Mouse (Mus musculus): Measurements from ENCODE around the gene Hes7. TPM values are rescaled to one million over a fixed set of nuclear protein-coding genes. Genes with fewer than 3 reads are reported as not detected.
A peak's percentile ranks its signal among the peaks of the same experiment; 100 is the strongest.

Hes7 gene
- polyA plus RNA-seq, 1 experiment from 2014 or later, result 0.64 TPM

- Histone ChIP-seq H3K27ac (ENCODE audit: low read depth, low read length) (no peak overlapping the region), H3K9ac (ENCODE audit: low read depth, low read length) (no peak overlapping the region), H3K4me3 (ENCODE audit: low read depth, low read length) (no peak overlapping the region), H3K4me2 (no peak overlapping the region), H3K9me3 (replicated peaks; ENCODE audit: control insufficient read depth, low read length) (no peaks in the 10 kb centered on the region), H3K36me3 (ENCODE audit: control insufficient read depth, insufficient read depth, low read length) (peaks cover 38% of the 10 kb centered on the region), H3K27me3 (ENCODE audit: control insufficient read depth, insufficient read depth, low read length) (no peaks in the 10 kb centered on the region), H3K4me1 (ENCODE audit: control insufficient read depth, insufficient read depth, low read length) (peaks cover 34% of the 10 kb centered on the region)
- WGBS (ENCODE audit: insufficient replicate concordance), result 90% methylated on average over 7 of the region's 7 CpGs
- no peak for ATAC-seq (replicated peaks; ENCODE audit: insufficient number of reproducible peaks, low FRiP score, low TSS enrichment)
These were observed 17.8 kb upstream of the Hes7 start for GRCm38 (mm10) chr11:69102403-69102725.

GRCm38 (mm10) chr11:69103121-69103520 is 17.1 kb upstream of the Hes7 start:
- Histone ChIP-seq H3K4me1 (ENCODE audit: control insufficient read depth, insufficient read depth, low read length) (peaks cover 27% of the 10 kb centered on the region), H3K4me2 (no peak overlapping the region), H3K9ac (ENCODE audit: low read depth, low read length) (no peak overlapping the region), H3K27ac (ENCODE audit: low read depth, low read length) (no peak overlapping the region), H3K27me3 (ENCODE audit: control insufficient read depth, insufficient read depth, low read length) (no peaks in the 10 kb centered on the region), H3K36me3 (ENCODE audit: control insufficient read depth, insufficient read depth, low read length) (peaks cover 40% of the 10 kb centered on the region), H3K9me3 (replicated peaks; ENCODE audit: control insufficient read depth, low read length) (no peaks in the 10 kb centered on the region), H3K4me3 (ENCODE audit: low read depth, low read length) (no peak overlapping the region)
- WGBS (ENCODE audit: insufficient replicate concordance), result 91% methylated on average over 14 of the region's 14 CpGs
- no peak for ATAC-seq (replicated peaks; ENCODE audit: insufficient number of reproducible peaks, low FRiP score, low TSS enrichment)

GRCm38 (mm10) chr11:69103531-69104435 is 16.4 kb upstream of the Hes7 start:
- H3K27me3 ChIP-seq (ENCODE audit: control insufficient read depth, insufficient read depth, low read length), result no peaks in the 10 kb centered on the region
- no peak overlapping the region for H3K27ac ChIP-seq (ENCODE audit: low read depth, low read length)
- peaks cover 43% of the 10 kb centered on the region for H3K36me3 ChIP-seq (ENCODE audit: control insufficient read depth, insufficient read depth, low read length)
- no peaks in the 10 kb centered on the region for H3K9me3 ChIP-seq (replicated peaks; ENCODE audit: control insufficient read depth, low read length)
- H3K4me1 ChIP-seq (ENCODE audit: control insufficient read depth, insufficient read depth, low read length), result peaks cover 20% of the 10 kb centered on the region
- WGBS (ENCODE audit: insufficient replicate concordance), result 87% methylated on average over 15 of the region's 15 CpGs
- H3K4me3 ChIP-seq (ENCODE audit: low read depth, low read length), result 0 out of 2 replicates have a peak overlapping the region, but pooled peaks have one; percentile 1
- no peak overlapping the region for H3K9ac ChIP-seq (ENCODE audit: low read depth, low read length)
- ATAC-seq (replicated peaks; ENCODE audit: insufficient number of reproducible peaks, low FRiP score, low TSS enrichment), result no peak
- no peak overlapping the region for H3K4me2 ChIP-seq

GRCm38 (mm10) chr11:69104487-69104886 is 15.7 kb upstream of the Hes7 start:
- H3K9ac ChIP-seq (ENCODE audit: low read depth, low read length), result no peak overlapping the region
- H3K27me3 ChIP-seq (ENCODE audit: control insufficient read depth, insufficient read depth, low read length), result no peaks in the 10 kb centered on the region
- H3K4me2 ChIP-seq, result no peak overlapping the region
- H3K4me3 ChIP-seq (ENCODE audit: low read depth, low read length), result no peak overlapping the region
- no peak for ATAC-seq (replicated peaks; ENCODE audit: insufficient number of reproducible peaks, low FRiP score, low TSS enrichment)
- WGBS (ENCODE audit: insufficient replicate concordance), result 83% methylated on average over 14 of the region's 14 CpGs
- H3K9me3 ChIP-seq (replicated peaks; ENCODE audit: control insufficient read depth, low read length), result no peaks in the 10 kb centered on the region
- H3K27ac ChIP-seq (ENCODE audit: low read depth, low read length), result no peak overlapping the region
- H3K4me1 ChIP-seq (ENCODE audit: control insufficient read depth, insufficient read depth, low read length), result peaks cover 14% of the 10 kb centered on the region
- H3K36me3 ChIP-seq (ENCODE audit: control insufficient read depth, insufficient read depth, low read length), result peaks cover 43% of the 10 kb centered on the region

GRCm38 (mm10) chr11:69105227-69105626 is 15.0 kb upstream of the Hes7 start:
- H3K9me3 ChIP-seq (replicated peaks; ENCODE audit: control insufficient read depth, low read length), result no peaks in the 10 kb centered on the region
- H3K27ac ChIP-seq (ENCODE audit: low read depth, low read length), result no peak overlapping the region
- H3K27me3 ChIP-seq (ENCODE audit: control insufficient read depth, insufficient read depth, low read length), result no peaks in the 10 kb centered on the region
- no peak overlapping the region for H3K4me2 ChIP-seq
- peaks cover 43% of the 10 kb centered on the region for H3K36me3 ChIP-seq (ENCODE audit: control insufficient read depth, insufficient read depth, low read length)
- H3K9ac ChIP-seq (ENCODE audit: low read depth, low read length), result no peak overlapping the region
- no peak overlapping the region for H3K4me3 ChIP-seq (ENCODE audit: low read depth, low read length)
- H3K4me1 ChIP-seq (ENCODE audit: control insufficient read depth, insufficient read depth, low read length), result peaks cover 9% of the 10 kb centered on the region
- 87% methylated on average over 6 of the region's 6 CpGs for WGBS (ENCODE audit: insufficient replicate concordance)
- no peak for ATAC-seq (replicated peaks; ENCODE audit: insufficient number of reproducible peaks, low FRiP score, low TSS enrichment)

GRCm38 (mm10) chr11:69105796-69106195 is 14.4 kb upstream of the Hes7 start:
- ATAC-seq (replicated peaks; ENCODE audit: insufficient number of reproducible peaks, low FRiP score, low TSS enrichment), result no peak
- 75% methylated on average over 2 of the region's 2 CpGs for WGBS (ENCODE audit: insufficient replicate concordance)
- H3K9me3 ChIP-seq (replicated peaks; ENCODE audit: control insufficient read depth, low read length), result no peaks in the 10 kb centered on the region
- H3K27me3 ChIP-seq (ENCODE audit: control insufficient read depth, insufficient read depth, low read length), result no peaks in the 10 kb centered on the region
- no peak overlapping the region for H3K9ac ChIP-seq (ENCODE audit: low read depth, low read length)
- H3K4me2 ChIP-seq, result no peak overlapping the region
- H3K4me1 ChIP-seq (ENCODE audit: control insufficient read depth, insufficient read depth, low read length), result peaks cover 3% of the 10 kb centered on the region
- H3K36me3 ChIP-seq (ENCODE audit: control insufficient read depth, insufficient read depth, low read length), result peaks cover 43% of the 10 kb centered on the region
- H3K27ac ChIP-seq (ENCODE audit: low read depth, low read length), result no peak overlapping the region
- H3K4me3 ChIP-seq (ENCODE audit: low read depth, low read length), result no peak overlapping the region

GRCm38 (mm10) chr11:69106299-69106698 is 13.9 kb upstream of the Hes7 start:
- 87% methylated on average over 11 of the region's 11 CpGs for WGBS (ENCODE audit: insufficient replicate concordance)
- H3K36me3 ChIP-seq (ENCODE audit: control insufficient read depth, insufficient read depth, low read length), result peaks cover 42% of the 10 kb centered on the region
- H3K9ac ChIP-seq (ENCODE audit: low read depth, low read length), result no peak overlapping the region
- ATAC-seq (replicated peaks; ENCODE audit: insufficient number of reproducible peaks, low FRiP score, low TSS enrichment), result no peak
- H3K9me3 ChIP-seq (replicated peaks; ENCODE audit: control insufficient read depth, low read length), result no peaks in the 10 kb centered on the region
- no peaks in the 10 kb centered on the region for H3K27me3 ChIP-seq (ENCODE audit: control insufficient read depth, insufficient read depth, low read length)
- H3K27ac ChIP-seq (ENCODE audit: low read depth, low read length), result no peak overlapping the region
- 0 out of 2 replicates have a peak, but pooled peaks cover under 1% of the 10 kb centered on the region for H3K4me1 ChIP-seq (ENCODE audit: control insufficient read depth, insufficient read depth, low read length)
- H3K4me2 ChIP-seq, result no peak overlapping the region
- no peak overlapping the region for H3K4me3 ChIP-seq (ENCODE audit: low read depth, low read length)

GRCm38 (mm10) chr11:69106842-69107241 is 13.4 kb upstream of the Hes7 start:
- 89% methylated on average over 11 of the region's 11 CpGs for WGBS (ENCODE audit: insufficient replicate concordance)

GRCm38 (mm10) chr11:69107676-69108075 is 12.5 kb upstream of the Hes7 start:
- no peak for ATAC-seq (replicated peaks; ENCODE audit: insufficient number of reproducible peaks, low FRiP score, low TSS enrichment)
- Histone ChIP-seq H3K27ac (ENCODE audit: low read depth, low read length) (no peak overlapping the region), H3K36me3 (ENCODE audit: control insufficient read depth, insufficient read depth, low read length) (peaks cover 37% of the 10 kb centered on the region), H3K4me1 (ENCODE audit: control insufficient read depth, insufficient read depth, low read length) (peaks cover 11% of the 10 kb centered on the region), H3K4me3 (ENCODE audit: low read depth, low read length) (no peak overlapping the region), H3K4me2 (no peak overlapping the region), H3K9ac (ENCODE audit: low read depth, low read length) (no peak overlapping the region), H3K27me3 (ENCODE audit: control insufficient read depth, insufficient read depth, low read length) (0 out of 2 replicates have a peak, but pooled peaks cover 1% of the 10 kb centered on the region), H3K9me3 (replicated peaks; ENCODE audit: control insufficient read depth, low read length) (no peaks in the 10 kb centered on the region)
- 86% methylated on average over 11 of the region's 11 CpGs for WGBS (ENCODE audit: insufficient replicate concordance)

More at GRCm38 (mm10) chr11:69106842-69107241, 13.4 kb upstream of the Hes7 start:
- H3K36me3 ChIP-seq (ENCODE audit: control insufficient read depth, insufficient read depth, low read length), result peaks cover 37% of the 10 kb centered on the region
- H3K27me3 ChIP-seq (ENCODE audit: control insufficient read depth, insufficient read depth, low read length), result no peaks in the 10 kb centered on the region
- no peaks in the 10 kb centered on the region for H3K9me3 ChIP-seq (replicated peaks; ENCODE audit: control insufficient read depth, low read length)
- H3K9ac ChIP-seq (ENCODE audit: low read depth, low read length), result no peak overlapping the region
- H3K27ac ChIP-seq (ENCODE audit: low read depth, low read length), result no peak overlapping the region
- ATAC-seq (replicated peaks; ENCODE audit: insufficient number of reproducible peaks, low FRiP score, low TSS enrichment), result no peak
- H3K4me3 ChIP-seq (ENCODE audit: low read depth, low read length), result no peak overlapping the region
- peaks cover 5% of the 10 kb centered on the region; the same call in 1 of the 2 replicates for H3K4me1 ChIP-seq (ENCODE audit: control insufficient read depth, insufficient read depth, low read length)
- H3K4me2 ChIP-seq, result no peak overlapping the region
